8 mouse cellular contexts compared by ENCODE assay signal in the genomic region with DNA sequence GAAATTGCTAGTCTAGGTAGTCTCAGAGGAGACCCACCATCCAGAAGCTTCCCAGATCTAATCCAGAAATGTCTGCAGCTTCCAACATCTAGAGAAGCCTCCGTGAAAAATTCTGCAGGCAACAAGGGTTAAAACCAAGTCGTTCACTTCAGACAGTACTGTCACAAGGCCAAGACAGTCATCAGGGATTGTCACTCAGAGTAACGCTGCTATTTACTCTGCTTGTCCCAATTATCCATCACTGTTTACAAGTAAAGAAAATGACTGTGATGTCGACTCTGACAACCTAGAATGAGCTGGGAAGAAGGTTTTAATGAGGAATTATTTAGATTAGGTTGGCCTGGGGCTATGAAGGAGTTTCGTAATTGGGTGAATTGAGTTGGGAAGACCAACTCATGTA.
DNase-seq lines count a peak whose midpoint lies in the region; ATAC-seq and TF ChIP-seq lines count a peak whose summit lies in the region.

No protein-coding gene starts in this region.

- no peaks in the 10 kb centered on the region for H3K9me3 ChIP-seq in heart, embryonic 16.5 days (replicated peaks; ENCODE audit: control insufficient read depth, low read length)
- H3K9me3 ChIP-seq in midbrain, embryonic 12.5 days, result no peaks in the 10 kb centered on the region
- no peaks in the 10 kb centered on the region for H3K9me3 ChIP-seq in midbrain, embryonic 16.5 days (replicated peaks; ENCODE audit: control insufficient read depth, low read length, poor library complexity, severe bottlenecking)
- H3K9me3 ChIP-seq in hindbrain, postnatal 0 days (ENCODE audit: low read length), result no peaks in the 10 kb centered on the region
- H3K9me3 ChIP-seq in stomach, embryonic 16.5 days (replicated peaks; ENCODE audit: control insufficient read depth, low read length), result no peaks in the 10 kb centered on the region

- H3K36me3 ChIP-seq in heart, embryonic 16.5 days (ENCODE audit: control insufficient read depth, insufficient read depth), result no peaks in the 10 kb centered on the region
- no peaks in the 10 kb centered on the region for H3K36me3 ChIP-seq in midbrain, embryonic 12.5 days
- no peaks in the 10 kb centered on the region for H3K36me3 ChIP-seq in midbrain, embryonic 16.5 days (ENCODE audit: control insufficient read depth, insufficient read depth, low read length)
- H3K36me3 ChIP-seq in hindbrain, postnatal 0 days (ENCODE audit: insufficient read depth, low read length), result no peaks in the 10 kb centered on the region
- no peaks in the 10 kb centered on the region for H3K36me3 ChIP-seq in stomach, embryonic 16.5 days (ENCODE audit: control insufficient read depth, insufficient read depth, low read length)

- no peak overlapping the region for H3K9ac ChIP-seq in heart, embryonic 16.5 days (ENCODE audit: low read length)
- H3K9ac ChIP-seq in midbrain, embryonic 12.5 days (replicated peaks), result no peak overlapping the region
- no peak overlapping the region for H3K9ac ChIP-seq in midbrain, embryonic 16.5 days (ENCODE audit: low read depth, low read length)
- no peak overlapping the region; the same call in 1 of the 2 replicates for H3K9ac ChIP-seq in hindbrain, postnatal 0 days (replicated peaks; ENCODE audit: low read length)
- no peak overlapping the region for H3K9ac ChIP-seq in stomach, embryonic 16.5 days (ENCODE audit: low read length)

- no peak for DNase-seq in heart, postnatal 4 days
- DNase-seq in hindbrain, postnatal 0 days (ENCODE audit: low spot score), result no peak
- DNase-seq in cerebellum, adult 11-12 months, result no peak

- WGBS in heart, embryonic 16.5 days, result 55% methylated on average over 5 of the region's 5 CpGs
- 68% methylated on average over 5 of the region's 5 CpGs for WGBS in midbrain, embryonic 12.5 days
- WGBS in midbrain, embryonic 16.5 days, result 57% methylated on average over 5 of the region's 5 CpGs
- 45% methylated on average over 5 of the region's 5 CpGs for WGBS in hindbrain, postnatal 0 days
- 49% methylated on average over 5 of the region's 5 CpGs for WGBS in stomach, embryonic 16.5 days

- H3K4me3 ChIP-seq in heart, embryonic 16.5 days (ENCODE audit: low read length), result peak overlapping the region; percentile 46; the same call in 1 of the 2 replicates
- no peak overlapping the region for H3K4me3 ChIP-seq in midbrain, embryonic 12.5 days
- H3K4me3 ChIP-seq in midbrain, embryonic 16.5 days (ENCODE audit: low read depth, low read length), result no peak overlapping the region
- no peak overlapping the region for H3K4me3 ChIP-seq in hindbrain, postnatal 0 days (ENCODE audit: low read length)
- H3K4me3 ChIP-seq in stomach, embryonic 16.5 days (replicated peaks; ENCODE audit: low read length), result no peak overlapping the region

- H3K27me3 ChIP-seq in heart, embryonic 16.5 days (ENCODE audit: control insufficient read depth, insufficient read depth, low read length), result no peaks in the 10 kb centered on the region
- peaks cover 8% of the 10 kb centered on the region; the same call in 1 of the 2 replicates for H3K27me3 ChIP-seq in midbrain, embryonic 12.5 days
- H3K27me3 ChIP-seq in midbrain, embryonic 16.5 days (ENCODE audit: control insufficient read depth, insufficient read depth, low read depth, low read length), result no peaks in the 10 kb centered on the region
- no peaks in the 10 kb centered on the region for H3K27me3 ChIP-seq in hindbrain, postnatal 0 days (ENCODE audit: insufficient read depth, low read length)
- H3K27me3 ChIP-seq in stomach, embryonic 16.5 days (ENCODE audit: control insufficient read depth, insufficient read depth, low read length), result no peaks in the 10 kb centered on the region; the same call in 1 of the 2 replicates

- no peak overlapping the region for H3K27ac ChIP-seq in heart, embryonic 16.5 days (ENCODE audit: low read length)
- H3K27ac ChIP-seq in midbrain, embryonic 12.5 days (replicated peaks), result no peak overlapping the region
- no peak overlapping the region for H3K27ac ChIP-seq in midbrain, embryonic 16.5 days (ENCODE audit: low read length)
- H3K27ac ChIP-seq in hindbrain, postnatal 0 days, result no peak overlapping the region
- H3K27ac ChIP-seq in stomach, embryonic 16.5 days (ENCODE audit: low read length), result no peak overlapping the region

- peak overlapping the region; percentile 71 for H3K4me2 ChIP-seq in heart, embryonic 16.5 days (ENCODE audit: low read depth, low read length)
- H3K4me2 ChIP-seq in midbrain, embryonic 12.5 days (replicated peaks), result peak overlapping the region; percentile 48; the same call in 1 of the 2 replicates
- H3K4me2 ChIP-seq in midbrain, embryonic 16.5 days (ENCODE audit: low read length), result no peak overlapping the region
- peak overlapping the region; percentile 43 for H3K4me2 ChIP-seq in hindbrain, postnatal 0 days (ENCODE audit: low read depth, low read length)
- H3K4me2 ChIP-seq in stomach, embryonic 16.5 days (ENCODE audit: low read depth, low read length), result 0 out of 2 replicates have a peak overlapping the region, but pooled peaks have one; percentile 45

- TF ChIP-seq CTCF in hindbrain, postnatal 0 days (IDR thresholded peaks at IDR 0.05; ENCODE audit: low read depth), result no peak

- no peaks in the 10 kb centered on the region for H3K4me1 ChIP-seq in heart, embryonic 16.5 days (ENCODE audit: control insufficient read depth, insufficient read depth, low read length)
- H3K4me1 ChIP-seq in midbrain, embryonic 12.5 days, result no peaks in the 10 kb centered on the region; the same call in 1 of the 2 replicates
- H3K4me1 ChIP-seq in midbrain, embryonic 16.5 days (ENCODE audit: control insufficient read depth, insufficient read depth, low read length), result no peaks in the 10 kb centered on the region
- H3K4me1 ChIP-seq in hindbrain, postnatal 0 days (ENCODE audit: insufficient read depth, low read length), result no peaks in the 10 kb centered on the region
- H3K4me1 ChIP-seq in stomach, embryonic 16.5 days (ENCODE audit: control insufficient read depth, insufficient read depth, low read length), result no peaks in the 10 kb centered on the region

- no peak for ATAC-seq in heart, embryonic 16.5 days (replicated peaks; ENCODE audit: extremely low read depth, insufficient read depth, low FRiP score)
- ATAC-seq in midbrain, embryonic 12.5 days (ENCODE audit: low FRiP score, low read depth), result 0 out of 2 replicates have a peak, but pooled peaks have one; percentile 10
- no peak for ATAC-seq in midbrain, embryonic 16.5 days
- ATAC-seq in hindbrain, postnatal 0 days, result peak; percentile 9; the same call in 1 of the 2 replicates
- ATAC-seq in stomach, embryonic 16.5 days (ENCODE audit: insufficient read depth, low FRiP score), result no peak
- no peak for ATAC-seq in granulocyte monocyte progenitor cell, adult 5-6 weeks (replicated peaks; ENCODE audit: poor library complexity, severe bottlenecking)

Comparison
In these comparisons a context has a peak if more than half of its experiments do, and no peak if none do; other contexts are left out.
1. ATAC-seq: peak in midbrain, embryonic 12.5 days (single experiment) and hindbrain, postnatal 0 days (single experiment); none in heart, embryonic 16.5 days (single experiment), midbrain, embryonic 16.5 days (single experiment), stomach, embryonic 16.5 days (single experiment) and granulocyte monocyte progenitor cell, adult 5-6 weeks (single experiment).